Mouse (Mus musculus): ENCODE data around the gene Tmem106c. TPM values are rescaled to one million over a fixed set of nuclear protein-coding genes. Genes with fewer than 3 reads are reported as not detected.

Tmem106c gene
- polyA plus RNA-seq, 1 experiment from 2014 or later, result 14.4 TPM

- Histone ChIP-seq H3K9me3 (replicated peaks; ENCODE audit: control insufficient read depth, low read length) (no peaks in the 10 kb centered on the region), H3K4me3 (ENCODE audit: low read depth, low read length) (no peak overlapping the region; the same call in 1 of the 2 replicates), H3K4me2 (ENCODE audit: low read depth, low read length) (no peak overlapping the region), H3K27me3 (ENCODE audit: control insufficient read depth, insufficient read depth, low read depth, low read length) (peaks cover 93% of the 10 kb centered on the region), H3K4me1 (ENCODE audit: control insufficient read depth, low read depth, low read length) (no peaks in the 10 kb centered on the region; the same call in 1 of the 2 replicates), H3K27ac (ENCODE audit: low read length) (no peak overlapping the region), H3K9ac (ENCODE audit: low read depth, low read length) (no peak overlapping the region), H3K36me3 (ENCODE audit: control insufficient read depth, insufficient read depth) (no peaks in the 10 kb centered on the region)
- ATAC-seq (ENCODE audit: low read depth), result no peak
- under 1% methylated on average over 42 of the region's 42 CpGs for WGBS (ENCODE audit: insufficient replicate concordance)
Observed at GRCm38 (mm10) chr15:98002113-98002990, 38.4 kb downstream of the Tmem106c start.

- Histone ChIP-seq H3K36me3 (ENCODE audit: control insufficient read depth, insufficient read depth) (no peaks in the 10 kb centered on the region), H3K9me3 (replicated peaks; ENCODE audit: control insufficient read depth, low read length) (no peaks in the 10 kb centered on the region), H3K27me3 (ENCODE audit: control insufficient read depth, insufficient read depth, low read depth, low read length) (peaks cover 95% of the 10 kb centered on the region), H3K27ac (ENCODE audit: low read length) (no peak overlapping the region), H3K4me2 (ENCODE audit: low read depth, low read length) (no peak overlapping the region), H3K4me1 (ENCODE audit: control insufficient read depth, low read depth, low read length) (no peaks in the 10 kb centered on the region; the same call in 1 of the 2 replicates), H3K9ac (ENCODE audit: low read depth, low read length) (no peak overlapping the region), H3K4me3 (ENCODE audit: low read depth, low read length) (no peak overlapping the region)
- no peak for ATAC-seq (ENCODE audit: low read depth)
- WGBS (ENCODE audit: insufficient replicate concordance), result under 1% methylated on average over 42 of the region's 42 CpGs
Observed at GRCm38 (mm10) chr15:98002991-98003821, 39.2 kb downstream of the Tmem106c start.

GRCm38 (mm10) chr15:98003822-98004739 lies 40.1 kb downstream of the Tmem106c start, which contains the start of gene Col2a1:
TSS of gene Col2a1 (minus strand) at chr15:98004695.
- no peaks in the 10 kb centered on the region; the same call in 1 of the 2 replicates for H3K4me1 ChIP-seq (ENCODE audit: control insufficient read depth, low read depth, low read length)
- H3K9ac ChIP-seq (ENCODE audit: low read depth, low read length), result no peak within 1 kb of the TSS
- H3K36me3 ChIP-seq (ENCODE audit: control insufficient read depth, insufficient read depth), result no peaks in the 10 kb centered on the region
- H3K27ac ChIP-seq (ENCODE audit: low read length), result no peak within 1 kb of the TSS
- H3K27me3 ChIP-seq (ENCODE audit: control insufficient read depth, insufficient read depth, low read depth, low read length), result peaks cover 93% of the 10 kb centered on the region
- ATAC-seq (ENCODE audit: low read depth), result no peak
- H3K4me2 ChIP-seq (ENCODE audit: low read depth, low read length), result no peak within 1 kb of the TSS
- no peaks in the 10 kb centered on the region for H3K9me3 ChIP-seq (replicated peaks; ENCODE audit: control insufficient read depth, low read length)
- no peak within 1 kb of the TSS for H3K4me3 ChIP-seq (ENCODE audit: low read depth, low read length)
- WGBS (ENCODE audit: insufficient replicate concordance), result 1% methylated on average over 53 of the region's 59 CpGs

DNA sequence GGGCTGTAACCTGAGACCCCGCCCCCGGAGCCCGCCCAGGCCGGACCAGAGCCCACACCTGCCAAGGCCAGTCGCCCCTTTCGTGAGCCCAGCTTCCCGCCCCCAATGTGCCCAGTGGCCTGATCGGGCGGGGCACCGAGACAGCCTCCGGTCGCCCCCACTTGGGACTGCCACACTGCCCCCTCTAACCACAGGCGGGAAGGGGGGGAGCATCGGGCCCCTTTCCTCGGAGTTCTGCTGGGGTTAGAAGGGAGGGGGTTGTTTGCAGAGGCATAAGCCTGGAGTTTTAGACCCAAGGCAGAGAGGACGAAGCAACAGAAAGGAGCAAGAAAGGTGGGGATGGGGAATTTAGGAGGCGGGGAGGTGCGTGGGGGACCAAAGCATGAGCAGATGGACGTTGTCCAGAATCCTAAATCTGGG lies 40.8 kb downstream of the Tmem106c start:
- Histone ChIP-seq H3K4me1 (ENCODE audit: control insufficient read depth, low read depth, low read length) (no peaks in the 10 kb centered on the region; the same call in 1 of the 2 replicates), H3K4me3 (ENCODE audit: low read depth, low read length) (no peak overlapping the region), H3K27me3 (ENCODE audit: control insufficient read depth, insufficient read depth, low read depth, low read length) (peaks cover 88% of the 10 kb centered on the region), H3K9ac (ENCODE audit: low read depth, low read length) (no peak overlapping the region), H3K9me3 (replicated peaks; ENCODE audit: control insufficient read depth, low read length) (no peaks in the 10 kb centered on the region), H3K4me2 (ENCODE audit: low read depth, low read length) (no peak overlapping the region), H3K27ac (ENCODE audit: low read length) (no peak overlapping the region), H3K36me3 (ENCODE audit: control insufficient read depth, insufficient read depth) (no peaks in the 10 kb centered on the region)
- WGBS (ENCODE audit: insufficient replicate concordance), result 2% methylated on average over 19 of the region's 19 CpGs
- no peak for ATAC-seq (ENCODE audit: low read depth)

GRCm38 (mm10) chr15:98005181-98005580 lies 41.2 kb downstream of the Tmem106c start:
- 14% methylated on average over 11 of the region's 11 CpGs for WGBS (ENCODE audit: insufficient replicate concordance)
- no peaks in the 10 kb centered on the region for H3K9me3 ChIP-seq (replicated peaks; ENCODE audit: control insufficient read depth, low read length)
- H3K9ac ChIP-seq (ENCODE audit: low read depth, low read length), result no peak overlapping the region
- H3K4me3 ChIP-seq (ENCODE audit: low read depth, low read length), result no peak overlapping the region
- H3K36me3 ChIP-seq (ENCODE audit: control insufficient read depth, insufficient read depth), result no peaks in the 10 kb centered on the region
- no peaks in the 10 kb centered on the region; the same call in 1 of the 2 replicates for H3K4me1 ChIP-seq (ENCODE audit: control insufficient read depth, low read depth, low read length)
- peaks cover 83% of the 10 kb centered on the region for H3K27me3 ChIP-seq (ENCODE audit: control insufficient read depth, insufficient read depth, low read depth, low read length)
- H3K4me2 ChIP-seq (ENCODE audit: low read depth, low read length), result no peak overlapping the region
- ATAC-seq (ENCODE audit: low read depth), result no peak
- H3K27ac ChIP-seq (ENCODE audit: low read length), result no peak overlapping the region

DNA sequence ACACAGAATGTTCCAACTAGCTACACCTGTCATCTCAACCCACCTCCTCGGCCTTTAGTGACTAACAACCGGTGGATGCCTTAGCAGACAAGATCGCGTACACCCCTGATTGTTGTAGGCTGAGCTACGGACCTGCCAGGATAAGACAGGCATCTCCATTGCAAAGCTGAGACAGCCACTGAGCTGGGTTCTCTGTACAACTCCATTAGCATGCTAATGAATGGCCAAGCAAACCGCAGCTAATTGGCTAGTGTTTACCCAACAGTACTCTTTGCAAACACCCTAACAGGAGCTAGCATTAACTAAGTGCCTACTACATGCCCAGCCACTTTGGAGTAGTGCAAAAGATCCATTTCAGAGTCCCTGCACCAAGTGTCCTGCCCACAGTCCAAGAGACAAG lies 48.8 kb downstream of the Tmem106c start:
- Histone ChIP-seq H3K9me3 (replicated peaks; ENCODE audit: control insufficient read depth, low read length) (no peaks in the 10 kb centered on the region), H3K9ac (ENCODE audit: low read depth, low read length) (no peak overlapping the region), H3K4me1 (ENCODE audit: control insufficient read depth, low read depth, low read length) (no peaks in the 10 kb centered on the region), H3K27me3 (ENCODE audit: control insufficient read depth, insufficient read depth, low read depth, low read length) (peaks cover 9% of the 10 kb centered on the region), H3K36me3 (ENCODE audit: control insufficient read depth, insufficient read depth) (no peaks in the 10 kb centered on the region), H3K4me2 (ENCODE audit: low read depth, low read length) (no peak overlapping the region), H3K4me3 (ENCODE audit: low read depth, low read length) (no peak overlapping the region), H3K27ac (ENCODE audit: low read length) (no peak overlapping the region)
- ATAC-seq (ENCODE audit: low read depth), result no peak
- WGBS (ENCODE audit: insufficient replicate concordance), result 56% methylated on average over 6 of the region's 6 CpGs

DNA sequence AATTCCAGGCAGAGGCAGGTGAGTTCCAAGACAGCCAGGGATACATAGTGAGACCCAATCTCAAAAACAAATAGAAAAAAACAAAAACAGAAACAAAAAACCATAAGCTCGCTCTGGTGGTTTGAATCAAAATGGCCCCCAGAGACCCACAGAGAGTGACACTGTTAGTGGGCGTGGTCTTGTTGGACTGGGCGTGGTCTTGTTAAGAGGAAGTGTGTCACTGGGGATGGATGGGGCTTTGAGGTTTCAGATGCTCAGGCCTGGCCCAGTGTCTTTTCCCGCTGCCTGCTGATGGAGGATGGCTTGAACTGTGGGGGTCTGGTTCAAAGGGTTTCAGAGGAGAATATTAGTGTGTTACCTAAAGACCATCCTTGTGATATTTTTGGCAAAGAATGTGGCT lies 53.9 kb downstream of the Tmem106c start:
- 47% methylated on average over 4 of the region's 4 CpGs for WGBS (ENCODE audit: insufficient replicate concordance)

DNA sequence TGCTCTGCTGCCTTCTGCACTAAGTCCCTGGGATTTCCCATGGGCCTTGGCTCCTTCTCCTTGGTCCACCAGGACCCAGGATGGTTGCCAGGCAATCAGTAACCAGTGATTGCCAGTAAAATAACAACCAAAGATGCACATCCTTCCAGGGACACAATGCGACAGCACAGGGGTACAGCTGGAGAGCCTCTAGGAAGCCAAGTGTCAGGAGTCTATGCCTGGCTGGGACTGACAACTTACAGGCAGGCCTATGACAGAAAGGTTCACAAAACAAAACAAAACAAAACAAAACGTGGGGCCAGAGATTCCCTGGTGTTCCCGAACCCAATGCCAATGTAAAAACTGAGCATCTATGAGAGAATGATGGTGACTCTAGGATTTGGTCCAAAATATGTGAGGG lies 55.0 kb downstream of the Tmem106c start:
- H3K36me3 ChIP-seq (ENCODE audit: control insufficient read depth, insufficient read depth), result no peaks in the 10 kb centered on the region
- no peak overlapping the region for H3K27ac ChIP-seq (ENCODE audit: low read length)
- H3K4me2 ChIP-seq (ENCODE audit: low read depth, low read length), result no peak overlapping the region
- no peak overlapping the region for H3K4me3 ChIP-seq (ENCODE audit: low read depth, low read length)
- no peaks in the 10 kb centered on the region for H3K4me1 ChIP-seq (ENCODE audit: control insufficient read depth, low read depth, low read length)
- no peaks in the 10 kb centered on the region for H3K9me3 ChIP-seq (replicated peaks; ENCODE audit: control insufficient read depth, low read length)
- no peak overlapping the region for H3K9ac ChIP-seq (ENCODE audit: low read depth, low read length)
- no peak for ATAC-seq (ENCODE audit: low read depth)
- no peaks in the 10 kb centered on the region for H3K27me3 ChIP-seq (ENCODE audit: control insufficient read depth, insufficient read depth, low read depth, low read length)
- WGBS (ENCODE audit: insufficient replicate concordance), result 53% methylated on average over 3 of the region's 3 CpGs

More for the DNA sequence above, 53.9 kb downstream of the Tmem106c start:
- Histone ChIP-seq H3K27me3 (ENCODE audit: control insufficient read depth, insufficient read depth, low read depth, low read length) (no peaks in the 10 kb centered on the region), H3K9me3 (replicated peaks; ENCODE audit: control insufficient read depth, low read length) (no peaks in the 10 kb centered on the region), H3K4me3 (ENCODE audit: low read depth, low read length) (no peak overlapping the region), H3K9ac (ENCODE audit: low read depth, low read length) (no peak overlapping the region), H3K36me3 (ENCODE audit: control insufficient read depth, insufficient read depth) (no peaks in the 10 kb centered on the region), H3K4me2 (ENCODE audit: low read depth, low read length) (no peak overlapping the region), H3K4me1 (ENCODE audit: control insufficient read depth, low read depth, low read length) (no peaks in the 10 kb centered on the region), H3K27ac (ENCODE audit: low read length) (no peak overlapping the region)
- ATAC-seq (ENCODE audit: low read depth), result no peak
